Mouse (Mus musculus) lung, adult 2 months (tissue): Measurements from ENCODE around the gene Prkag3.

Source experiments
- CTCF ChIP-seq: fragments of 200-500 bp; IDR thresholded peaks from 2 replicates; pipeline ENCODE4 v1.5.1; 2011; ENCODE audit warnings: mild to moderate bottlenecking, low read length, control low read depth; ENCODE audit not compliant: insufficient read depth
- POLR2A ChIP-seq: fragments of 200-500 bp; IDR thresholded peaks from 2 replicates; pipeline ENCODE4 v1.6.1; 2011; ENCODE audit warnings: low read depth, mild to moderate bottlenecking, control low read depth, low read length, borderline replicate concordance; ENCODE audit errors: extremely low read depth

DNA sequence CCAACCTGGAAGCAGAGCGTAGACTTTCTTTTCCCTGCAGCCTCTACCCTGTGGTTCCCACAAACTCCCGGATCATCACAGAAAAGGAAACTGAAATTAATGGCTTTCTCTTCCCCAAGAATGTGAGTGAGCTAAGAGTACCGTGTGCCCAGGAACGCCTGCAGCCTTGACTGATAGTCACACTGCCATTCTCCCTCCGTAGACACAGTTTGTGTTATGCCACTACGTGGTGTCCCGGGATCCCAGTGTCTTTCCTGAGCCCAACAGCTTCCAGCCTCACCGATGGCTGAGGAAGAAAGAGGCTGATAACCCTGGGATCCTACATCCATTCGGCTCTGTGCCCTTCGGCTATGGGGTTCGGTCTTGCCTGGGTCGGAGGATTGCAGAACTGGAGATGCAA, 12.0 kb downstream of the Prkag3 start:
- TF ChIP-seq CTCF (no peak), POLR2A (no peak)
